Mouse (Mus musculus) megakaryocyte progenitor cell, adult 5-6 weeks (primary cell): Measurements from ENCODE around the gene Galc. TPM values are rescaled to one million over a fixed set of nuclear protein-coding genes. Genes with fewer than 3 reads are reported as not detected.

Experiments used
- ATAC-seq: replicated peaks from 2 replicates; pipeline ENCODE4 v1.8.0; 2016; ENCODE audit warnings: mild to moderate bottlenecking, moderate TSS enrichment, inconsistent platforms; ENCODE audit not compliant: poor library complexity
- total RNA-seq, 2 experiments: library from RNA; stranded (forward) in 1 of 2; stranded (reverse) in 1 of 2; fragments of 157-497, 149-512 nt in 1 of 2; fragments of 200-1000 nt in 1 of 2; gene quantifications; 2 replicates each; pipeline versions ENCODE4 v1.2.3 to v1.2.4; 2015 to 2017

Gene Galc
- total RNA-seq, 2 experiments from 2014 or later: 6.0 to 20.1 TPM

DNA sequence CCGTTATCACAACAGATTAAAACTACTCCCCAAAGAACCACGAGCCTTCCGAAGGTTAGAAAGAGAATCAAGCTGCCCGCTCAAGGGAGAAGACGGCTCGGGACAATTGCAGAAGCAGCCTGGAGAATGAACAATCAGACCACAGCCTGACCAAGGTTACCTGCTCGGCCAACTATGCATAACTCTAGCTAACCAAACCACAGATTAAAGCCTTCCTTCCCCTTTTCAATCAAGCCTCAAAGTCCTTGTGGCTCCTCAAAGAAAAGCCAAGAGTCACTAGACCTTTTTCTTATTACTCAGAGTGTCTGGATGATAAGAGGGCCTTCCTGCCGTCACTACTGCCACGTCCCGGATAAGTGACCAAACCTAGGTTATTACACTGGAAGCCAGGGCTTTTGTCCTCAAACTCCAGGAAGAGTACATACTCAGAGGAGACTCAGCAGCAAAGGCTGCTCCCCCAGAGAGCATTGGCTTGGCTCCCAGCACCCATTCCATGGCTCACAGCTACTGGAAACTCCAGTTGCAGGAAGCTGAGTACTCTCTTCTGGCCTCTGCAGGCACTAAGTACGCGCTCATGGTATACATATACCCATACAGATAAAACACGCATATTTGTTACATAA, 3.8 kb downstream of the Galc start:
- ATAC-seq: peak; percentile 61

- no peak for ATAC-seq
These were observed 6.8 kb downstream of the Galc start for GRCm38 (mm10) chr12:98252417-98252816.

DNA sequence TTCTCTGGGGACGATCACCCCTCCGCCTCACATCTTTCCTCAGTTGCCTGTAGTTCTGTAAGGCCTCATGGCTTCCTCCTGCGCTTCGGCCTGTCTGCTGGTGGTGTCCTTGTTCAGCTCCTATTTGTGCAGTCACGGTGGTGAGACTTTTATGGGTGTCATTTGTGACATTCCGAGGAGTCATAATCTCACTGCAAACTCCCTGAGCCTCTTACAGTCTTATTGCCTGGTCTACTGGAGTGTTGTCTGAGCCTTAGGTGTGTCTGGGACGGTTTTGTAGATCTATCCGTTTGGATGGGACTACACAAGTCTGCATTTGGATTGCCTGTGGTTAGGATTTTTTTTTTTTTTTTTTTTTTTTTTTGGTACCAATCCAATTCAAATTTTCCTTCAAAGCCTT, 8.9 kb downstream of the Galc start:
- ATAC-seq: no peak

DNA sequence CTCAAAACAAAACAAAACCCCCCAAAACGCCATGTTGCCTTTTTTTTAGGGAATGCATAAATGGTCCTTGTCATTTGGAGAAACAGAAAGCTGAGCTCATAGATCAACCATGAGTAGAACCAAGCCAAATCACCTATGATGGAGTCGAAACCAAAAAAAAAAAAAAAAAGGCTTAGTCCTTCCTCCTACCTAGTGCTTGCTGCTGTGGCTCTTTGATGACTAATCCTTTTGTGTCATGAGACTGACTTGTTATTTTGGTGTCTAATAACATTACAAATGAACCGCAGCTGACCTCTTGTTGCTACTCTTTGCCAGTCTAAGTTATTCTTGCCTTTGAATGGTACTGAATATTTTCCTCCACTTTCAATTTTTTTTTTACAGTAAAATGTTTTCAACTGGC, 9.6 kb downstream of the Galc start:
- ATAC-seq: 0 out of 2 replicates have a peak, but pooled peaks have one; percentile 29

DNA sequence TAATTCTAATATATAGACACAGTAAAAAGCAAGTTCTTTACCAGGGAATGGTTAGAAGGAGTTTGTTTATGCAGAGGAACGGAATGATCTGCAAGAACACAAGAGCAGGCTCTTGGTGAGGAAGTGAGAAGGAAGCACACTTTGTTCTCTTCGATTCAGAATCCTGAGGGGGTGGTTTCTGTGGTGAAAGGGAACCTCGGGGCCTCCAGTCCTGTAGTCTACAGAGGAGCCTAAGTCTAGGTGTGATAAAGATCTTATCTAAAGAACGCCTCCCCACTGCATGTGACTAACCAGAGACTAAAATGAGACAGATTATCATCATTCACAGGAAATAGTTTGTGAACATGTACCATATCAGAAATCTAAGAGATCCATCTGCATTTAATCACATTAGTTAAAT, 12.4 kb downstream of the Galc start:
- peak; percentile 46; the same call in 1 of the 2 replicates for ATAC-seq

DNA sequence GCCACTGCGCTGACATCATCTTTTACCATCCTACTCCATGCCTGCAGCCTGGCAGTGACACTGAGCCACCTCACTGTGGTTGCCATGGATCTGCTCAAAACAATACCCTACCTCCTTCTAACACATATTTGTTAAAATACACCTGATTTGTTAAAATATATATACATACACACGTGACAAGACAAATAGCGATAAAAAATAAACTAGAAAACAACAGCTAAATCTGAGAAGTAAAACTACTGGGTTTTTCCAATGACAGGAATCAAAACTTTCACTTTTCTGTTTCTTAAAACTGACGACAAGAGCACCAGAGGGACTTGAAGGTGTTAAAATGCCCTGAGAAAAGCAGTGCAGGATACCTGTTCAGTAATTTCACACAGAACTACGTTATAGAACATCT, 14.4 kb downstream of the Galc start:
- no peak for ATAC-seq

DNA sequence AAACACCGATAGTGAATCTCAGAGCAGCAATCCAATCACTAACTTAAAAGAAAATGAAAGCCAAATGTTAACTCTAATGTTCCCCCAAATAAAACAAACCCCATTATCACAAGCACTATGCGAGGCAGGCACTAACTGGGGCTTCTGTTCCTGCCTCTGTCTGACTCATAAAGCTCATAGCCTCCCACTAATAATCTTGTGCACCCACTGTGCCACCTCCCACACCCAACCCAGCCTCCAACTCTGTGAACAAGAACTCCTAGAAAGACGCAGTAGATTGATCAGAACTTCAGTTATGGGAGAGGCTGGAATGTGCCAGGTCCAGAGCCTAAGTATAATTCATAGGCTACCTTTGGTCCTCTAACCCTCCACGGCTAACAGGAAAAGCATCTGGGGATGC, 15.1 kb downstream of the Galc start:
- ATAC-seq: no peak

GRCm38 (mm10) chr12:98238478-98238877, 20.8 kb downstream of the Galc start:
- peak; percentile 55; the same call in 1 of the 2 replicates for ATAC-seq

- peak; percentile 54; the same call in 1 of the 2 replicates for ATAC-seq
These were observed 32.2 kb downstream of the Galc start for GRCm38 (mm10) chr12:98227037-98227436.

DNA sequence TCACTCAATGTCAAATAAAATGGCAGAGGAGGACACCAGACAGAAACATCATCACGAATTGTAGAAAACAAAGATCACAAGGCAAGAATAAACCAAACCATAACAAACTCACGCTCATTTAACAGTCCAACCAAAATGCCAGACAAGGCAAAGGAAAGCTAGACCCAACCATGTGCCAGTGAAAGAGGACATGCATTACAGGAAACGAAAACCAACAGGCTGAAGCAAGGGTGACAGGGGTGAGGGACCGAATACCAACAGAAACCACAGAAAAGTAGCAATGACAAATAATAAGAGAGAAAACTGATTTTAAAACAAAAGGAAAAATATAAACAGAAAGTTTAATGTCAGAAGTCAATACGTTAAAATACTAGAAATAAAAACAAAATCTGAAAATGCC, 36.0 kb downstream of the Galc start:
- ATAC-seq: peak; percentile 60

- ATAC-seq: no peak
These were observed 42.8 kb downstream of the Galc start for GRCm38 (mm10) chr12:98216432-98216831.

GRCm38 (mm10) chr12:98215512-98215911, 43.7 kb downstream of the Galc start:
- peak; percentile 68 for ATAC-seq

GRCm38 (mm10) chr12:98214191-98214590, 45.1 kb downstream of the Galc start:
- no peak for ATAC-seq

DNA sequence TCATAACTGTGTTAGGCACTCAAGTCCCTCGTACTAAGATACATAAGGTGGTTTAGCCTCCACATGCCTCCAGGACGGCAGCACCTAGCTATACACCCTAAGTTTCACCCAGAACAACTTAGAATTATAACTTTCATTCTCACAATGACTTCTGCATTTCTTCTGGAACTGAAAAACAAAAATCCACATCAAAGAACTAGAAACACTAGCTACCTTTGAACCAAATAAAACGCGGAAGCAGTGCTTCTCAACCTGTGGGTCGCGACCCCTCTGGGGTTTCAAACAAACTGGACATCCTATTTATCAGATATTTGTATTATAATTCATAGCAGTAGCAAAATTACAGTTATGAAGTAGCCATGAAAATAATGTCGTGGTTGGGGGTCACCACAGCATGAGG, 45.5 kb downstream of the Galc start:
- no peak for ATAC-seq

DNA sequence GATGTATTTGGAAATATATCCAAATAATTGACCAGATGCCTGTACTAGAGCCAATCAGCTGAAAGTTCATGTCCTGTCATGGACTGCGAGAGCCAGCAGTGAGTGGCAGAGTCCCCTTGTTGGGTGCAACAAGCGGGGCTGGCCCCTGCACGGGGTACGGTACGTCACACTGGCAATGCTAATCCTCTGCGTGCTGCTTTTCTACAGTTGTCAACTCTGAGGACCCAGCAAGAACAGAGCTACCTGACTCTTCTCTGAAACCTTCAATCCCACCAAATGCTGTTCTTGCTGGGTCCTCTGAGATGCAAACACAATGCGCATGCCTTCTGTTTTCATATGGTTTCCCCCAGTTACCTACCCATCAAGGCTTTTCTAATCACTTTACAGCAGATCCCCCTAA, 45.9 kb downstream of the Galc start:
- no peak for ATAC-seq

DNA sequence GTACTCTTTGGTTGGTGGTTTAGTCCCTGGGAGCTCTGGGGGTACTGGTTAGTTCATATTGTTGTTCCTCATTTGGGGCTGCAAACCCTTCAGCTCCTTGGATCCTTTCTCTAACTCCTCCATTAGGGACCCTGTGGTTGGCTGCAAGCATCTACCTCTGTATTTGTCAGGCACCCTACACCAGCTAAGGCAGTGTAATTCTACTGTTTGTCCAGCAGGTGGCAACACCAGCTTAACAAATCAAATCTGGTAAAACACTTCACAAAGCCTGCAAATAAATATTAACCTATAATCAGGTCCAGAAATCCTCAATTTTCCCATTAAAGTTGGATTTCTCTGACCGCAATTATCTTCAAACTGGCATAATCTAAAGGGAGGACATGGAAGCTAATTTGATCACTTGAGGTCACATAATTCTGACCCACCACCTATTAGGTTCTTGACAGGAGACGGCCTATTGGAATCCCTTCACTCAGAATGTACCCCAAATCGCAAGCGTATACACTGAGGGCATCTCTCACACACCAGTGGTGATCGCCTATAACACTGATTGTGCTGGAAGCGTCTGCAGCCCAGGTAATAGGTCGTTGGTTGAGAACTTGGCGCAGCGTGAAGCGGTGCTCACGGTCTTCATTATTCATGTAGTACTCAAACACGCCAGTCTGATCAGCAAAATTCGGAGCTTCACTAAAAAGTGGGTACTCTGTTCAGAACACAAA, 46.6 kb downstream of the Galc start:
- peak; percentile 70 for ATAC-seq

GRCm38 (mm10) chr12:98210495-98210894, 48.8 kb downstream of the Galc start:
- peak; percentile 73 for ATAC-seq

GRCm38 (mm10) chr12:98208104-98208503, 51.2 kb downstream of the Galc start:
- no peak for ATAC-seq

DNA sequence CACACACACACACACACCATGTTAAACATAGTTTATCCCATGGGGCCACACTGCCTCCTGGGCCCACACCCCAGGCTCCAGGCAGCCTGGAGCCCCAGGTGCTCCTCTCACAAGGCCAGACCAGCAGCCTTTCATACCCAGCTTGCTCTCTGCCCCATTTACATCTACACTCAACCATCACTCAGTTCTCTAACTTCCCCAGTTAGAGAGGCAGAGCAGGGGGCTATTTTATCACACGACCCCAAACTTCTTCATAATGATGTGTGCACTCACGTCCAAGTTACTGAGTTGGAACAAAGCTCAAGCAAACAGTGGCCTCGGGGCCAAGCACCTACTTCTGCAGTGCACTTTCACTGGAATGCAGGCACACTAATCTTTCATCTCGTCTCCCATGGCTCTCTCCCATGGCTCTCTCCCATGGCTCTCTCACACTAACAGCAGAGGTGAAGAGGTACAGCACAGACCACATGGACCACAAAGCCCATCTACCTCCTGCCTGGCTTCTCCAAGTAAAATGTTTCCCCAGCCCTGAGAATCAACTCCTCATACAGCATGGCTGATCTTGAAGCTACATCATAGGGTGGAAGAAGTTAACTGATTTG, 53.7 kb downstream of the Galc start:
- no peak for ATAC-seq

GRCm38 (mm10) chr12:98197401-98197800, 61.9 kb downstream of the Galc start:
- ATAC-seq: no peak

DNA sequence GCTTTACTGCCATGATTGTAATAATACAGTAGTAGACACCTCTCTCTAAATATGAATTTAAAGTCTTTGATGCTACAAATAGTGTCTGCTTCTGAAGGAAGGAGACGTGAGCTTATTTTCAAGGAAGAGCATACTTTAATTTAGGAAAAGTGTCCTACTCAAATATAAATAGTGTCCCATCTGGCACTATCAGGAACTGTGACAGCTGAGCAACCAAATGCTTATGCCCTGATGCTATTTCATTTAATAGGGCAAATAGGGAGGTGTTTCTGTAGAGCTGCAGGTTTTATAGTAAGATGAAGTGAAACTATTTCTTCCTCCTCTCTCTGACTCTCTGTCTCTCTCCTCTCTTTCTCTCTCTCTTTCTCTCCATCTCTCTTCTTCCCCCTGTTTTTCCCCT, 69.1 kb downstream of the Galc start:
- no peak for ATAC-seq

DNA sequence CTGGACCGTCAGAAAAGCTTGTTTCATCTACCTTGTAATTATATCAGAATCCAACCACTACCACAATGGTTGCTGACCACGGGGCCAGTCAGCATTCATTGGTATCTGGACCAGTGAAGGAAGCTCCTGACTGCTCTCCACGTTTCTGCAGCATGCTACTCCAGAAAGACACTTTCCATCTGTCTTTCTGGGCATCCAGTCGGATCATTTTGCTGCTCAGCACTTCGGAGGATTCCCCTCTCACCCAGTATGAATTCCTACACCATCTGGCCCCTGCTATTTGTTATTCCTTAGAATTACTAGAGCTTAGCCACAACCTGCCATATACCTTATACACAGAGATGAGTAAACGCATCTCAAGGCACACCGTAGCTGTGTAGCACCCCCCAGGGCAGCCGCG, 70.2 kb downstream of the Galc start:
- ATAC-seq: no peak
